Mouse (Mus musculus) gastrocnemius, adult 18-20 months (tissue): ENCODE data around the gene B3galt4. TPM values are rescaled to one million over a fixed set of nuclear protein-coding genes. Genes with fewer than 3 reads are reported as not detected.
A peak's percentile ranks its signal among the peaks of the same experiment; 100 is the strongest.
"Not testable (repeated sequence)": the region's sequence is repeated elsewhere in the genome, so short reads cannot be mapped to it uniquely, and the experiment has no call there.

Source experiments
- DNase-seq: peaks from one replicate; pipeline ENCODE4 v3.0.0; 2021; ENCODE audit warnings: low spot score
- total RNA-seq, 2 experiments: library from RNA; stranded (reverse); gene quantifications; 2 replicates each; pipeline ENCODE4 v1.2.3; 2021

B3galt4 gene
- total RNA-seq, 2 experiments from 2014 or later = 1.5 to 1.7 TPM

GRCm38 (mm10) chr17:33968489-33968888 is 17.2 kb upstream of the B3galt4 start:
- peak; percentile 78 for DNase-seq

- DNase-seq = no peak
These were observed 14.7 kb upstream of the B3galt4 start for GRCm38 (mm10) chr17:33965846-33966550.

- no peak for DNase-seq
These were observed 14.0 kb upstream of the B3galt4 start for GRCm38 (mm10) chr17:33965082-33965845.

GRCm38 (mm10) chr17:33962876-33963275 is 11.6 kb upstream of the B3galt4 start:
- DNase-seq = no peak

GRCm38 (mm10) chr17:33959948-33960347 is 8.7 kb upstream of the B3galt4 start:
- no peak for DNase-seq

- DNase-seq = no peak
These were observed 7.8 kb upstream of the B3galt4 start for GRCm38 (mm10) chr17:33959135-33959534.

GRCm38 (mm10) chr17:33958451-33958850 is 7.2 kb upstream of the B3galt4 start:
- no peak for DNase-seq

- no peak for DNase-seq
These were observed 6.2 kb upstream of the B3galt4 start for GRCm38 (mm10) chr17:33957493-33957892.

GRCm38 (mm10) chr17:33956336-33956735 is 5.0 kb upstream of the B3galt4 start:
- DNase-seq = no peak

GRCm38 (mm10) chr17:33955555-33956214 is 4.4 kb upstream of the B3galt4 start, which contains the start of the genes Vps52 and Rps18:
Vps52 (plus strand) TSS chr17:33955812.
Rps18 (minus strand) TSS chr17:33956001.
- DNase-seq = peak; percentile 98

GRCm38 (mm10) chr17:33954646-33955554 is 3.6 kb upstream of the B3galt4 start:
- no peak for DNase-seq

GRCm38 (mm10) chr17:33953961-33954565 is 2.8 kb upstream of the B3galt4 start:
- DNase-seq = no peak

- DNase-seq = no peak
These were observed 2.0 kb upstream of the B3galt4 start for GRCm38 (mm10) chr17:33953310-33953709.

- DNase-seq = no peak
These were observed 1.6 kb upstream of the B3galt4 start for GRCm38 (mm10) chr17:33952879-33953278.

- not testable (repeated sequence) for DNase-seq
These were observed 727 bp upstream of the B3galt4 start for GRCm38 (mm10) chr17:33952015-33952414.

- DNase-seq = no peak
These were observed 1.1 kb downstream of the B3galt4 start for GRCm38 (mm10) chr17:33950131-33950625.

- no peak for DNase-seq
These were observed 2.3 kb downstream of the B3galt4 start for GRCm38 (mm10) chr17:33948905-33949537.

- no peak for DNase-seq
These were observed 3.0 kb downstream of the B3galt4 start for GRCm38 (mm10) chr17:33948090-33948904.
